Mouse (Mus musculus): Measurements from ENCODE around the gene Chat.

DNA sequence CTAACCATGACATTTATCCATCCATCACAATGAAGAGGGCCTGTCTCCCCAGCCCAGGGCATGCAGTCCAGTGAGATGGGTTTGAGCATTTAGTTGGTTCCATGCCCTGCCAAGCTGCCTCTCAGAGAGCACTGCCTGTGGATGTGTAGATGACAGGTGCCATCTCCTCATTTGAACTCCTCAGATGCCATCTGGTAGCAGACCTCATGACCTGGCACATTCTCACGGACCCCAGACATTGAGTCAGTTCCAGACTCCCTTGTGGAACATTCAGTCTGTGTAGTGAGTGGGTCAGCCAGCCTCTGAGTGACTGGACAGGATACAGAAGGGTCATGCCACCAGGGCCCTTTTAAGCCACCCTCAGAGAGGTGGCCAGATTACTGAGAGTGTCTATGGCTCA lies 11.8 kb upstream of the Chat start:
- TF ChIP-seq CTCF (IDR thresholded peaks at IDR 0.05; ENCODE audit: insufficient read depth, low read length): no peak
- no peak for TF ChIP-seq POLR2A (IDR thresholded peaks at IDR 0.05; ENCODE audit: borderline replicate concordance, extremely low read depth, low read depth, low read length)

Data from lung, adult 2 months (tissue).